Mouse (Mus musculus) urinary bladder, postnatal 25 days (tissue): ENCODE measurements around the gene Car10.

Source experiments
- DNase-seq: peaks from one replicate; pipeline ENCODE4 v3.0.0; 2022; ENCODE audit warnings: low spot score

The Car10 gene

GRCm38 (mm10) chr11:93581326-93581725 lies 483.5 kb downstream of the Car10 start:
- no peak for DNase-seq

GRCm38 (mm10) chr11:93587788-93588187 lies 490.0 kb downstream of the Car10 start:
- no peak for DNase-seq

DNA sequence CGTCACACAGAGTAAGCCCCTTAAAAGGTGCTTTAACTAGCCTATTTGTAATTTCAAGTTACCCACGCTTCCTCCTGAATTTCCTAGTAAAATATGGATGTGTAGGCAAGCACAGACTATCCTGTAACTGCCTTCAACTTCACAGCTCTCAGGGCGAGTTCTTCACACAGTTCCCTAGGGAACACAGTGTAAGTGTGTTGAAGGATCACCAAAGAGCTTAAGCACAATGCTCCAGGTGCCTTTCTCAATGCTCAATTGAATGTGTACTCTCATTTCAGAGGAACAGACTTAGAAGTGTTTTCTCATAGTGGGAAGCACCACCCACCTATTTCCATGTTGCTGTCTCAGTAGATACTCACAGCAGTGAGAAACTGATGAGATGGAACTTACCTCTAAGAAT lies 492.8 kb downstream of the Car10 start:
- DNase-seq: no peak

DNA sequence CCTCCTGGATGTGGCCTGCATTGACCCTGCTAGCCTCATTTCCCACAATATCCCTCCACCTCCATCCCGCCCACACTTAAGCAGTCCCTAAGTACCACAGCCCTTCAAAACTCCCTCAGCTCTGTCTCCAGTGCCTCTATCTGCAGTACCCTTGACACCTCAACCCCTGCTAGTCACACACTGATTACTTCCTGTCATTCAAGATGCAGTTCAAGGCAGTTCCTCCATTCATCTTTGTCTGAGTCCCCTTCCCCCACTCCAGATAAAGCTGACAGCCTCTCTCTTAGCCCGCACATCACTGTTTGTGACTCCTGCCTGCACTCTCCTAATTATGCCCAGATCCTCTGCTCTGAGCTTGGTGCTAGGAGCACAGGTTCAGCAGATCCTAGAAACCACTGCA lies 496.2 kb downstream of the Car10 start:
- no peak for DNase-seq

DNA sequence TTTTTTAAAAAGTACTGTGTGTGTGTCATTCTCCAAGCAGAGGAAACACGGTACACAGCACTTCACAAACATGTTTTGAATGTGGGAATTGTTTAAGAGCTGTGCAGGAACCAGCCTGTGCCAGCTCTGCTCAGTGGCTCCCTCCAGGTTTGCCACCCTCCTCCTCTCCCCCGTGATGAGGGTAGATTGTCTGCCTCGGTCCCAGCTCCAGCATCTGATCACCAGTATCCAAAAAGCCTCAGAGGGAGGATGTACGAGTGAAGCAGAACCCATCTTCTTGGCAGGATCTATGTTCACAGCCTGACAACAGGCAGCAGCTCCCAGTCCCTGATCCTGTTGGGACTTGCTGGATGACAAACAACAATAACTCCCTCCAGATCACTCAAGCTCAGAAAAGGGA lies 500.3 kb downstream of the Car10 start:
- DNase-seq: no peak

- DNase-seq: no peak
Measured at GRCm38 (mm10) chr11:93599755-93600154, 501.9 kb downstream of the Car10 start.

DNA sequence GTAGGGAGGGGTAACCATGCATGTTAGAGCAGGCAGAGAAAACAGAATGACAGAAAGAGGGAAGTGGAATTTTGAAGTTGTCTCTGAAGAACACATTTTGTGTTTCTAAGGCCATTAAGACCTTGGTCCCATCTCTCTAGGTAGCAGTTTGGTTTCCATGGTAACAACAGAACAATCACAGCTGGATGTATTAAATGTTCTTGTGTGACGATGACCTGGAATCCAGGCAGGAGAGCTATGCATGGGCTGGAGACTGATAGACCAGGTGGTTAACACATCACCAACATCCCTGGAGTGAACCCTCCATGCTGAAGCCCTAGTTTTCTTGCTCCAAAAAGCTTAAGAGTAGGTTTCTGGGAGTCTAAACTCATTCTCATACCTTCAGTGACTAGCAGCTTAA lies 505.7 kb downstream of the Car10 start:
- DNase-seq: no peak

DNA sequence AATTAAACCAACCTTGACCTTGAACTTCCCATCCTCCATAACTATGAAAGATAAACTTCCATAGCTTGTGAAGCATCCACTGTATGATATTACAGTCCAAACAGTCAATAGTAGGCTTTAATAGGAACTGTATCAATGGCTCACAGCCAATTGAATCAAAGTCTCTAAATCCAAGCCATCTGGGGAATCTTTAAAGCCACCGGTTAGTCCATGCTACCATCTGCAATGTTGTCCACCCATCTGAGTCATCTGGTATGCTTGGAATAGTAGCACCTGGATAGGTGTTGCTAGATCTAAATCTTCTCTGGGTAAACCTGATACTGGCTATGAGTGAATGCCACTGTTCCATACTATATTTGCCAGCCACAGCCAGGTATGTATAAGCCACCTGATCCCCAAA lies 509.3 kb downstream of the Car10 start:
- no peak for DNase-seq

GRCm38 (mm10) chr11:93608716-93609115 lies 510.9 kb downstream of the Car10 start:
- DNase-seq: no peak

GRCm38 (mm10) chr11:93612071-93612470 lies 514.2 kb downstream of the Car10 start:
- no peak for DNase-seq

GRCm38 (mm10) chr11:93614851-93615250 lies 517.0 kb downstream of the Car10 start:
- DNase-seq: no peak

DNA sequence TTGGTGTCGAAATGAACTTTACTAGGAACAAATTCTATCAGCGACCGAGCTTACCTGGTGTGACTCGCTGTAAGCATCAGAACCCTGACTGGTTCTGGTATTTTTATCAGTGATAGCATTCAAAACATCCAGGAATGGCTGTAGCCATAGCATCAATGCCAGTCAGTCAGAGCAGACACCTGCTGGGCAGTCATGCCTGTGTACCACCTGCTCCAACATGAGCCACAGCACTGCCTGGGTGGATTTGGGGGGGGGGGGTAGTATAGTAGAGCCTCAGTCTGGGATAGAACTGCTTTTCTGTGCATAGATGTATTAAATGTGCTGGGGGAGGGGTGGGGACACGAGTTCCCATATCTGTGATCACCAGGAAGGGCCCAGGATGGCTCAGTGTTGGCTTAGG lies 525.8 kb downstream of the Car10 start:
- DNase-seq: no peak

DNA sequence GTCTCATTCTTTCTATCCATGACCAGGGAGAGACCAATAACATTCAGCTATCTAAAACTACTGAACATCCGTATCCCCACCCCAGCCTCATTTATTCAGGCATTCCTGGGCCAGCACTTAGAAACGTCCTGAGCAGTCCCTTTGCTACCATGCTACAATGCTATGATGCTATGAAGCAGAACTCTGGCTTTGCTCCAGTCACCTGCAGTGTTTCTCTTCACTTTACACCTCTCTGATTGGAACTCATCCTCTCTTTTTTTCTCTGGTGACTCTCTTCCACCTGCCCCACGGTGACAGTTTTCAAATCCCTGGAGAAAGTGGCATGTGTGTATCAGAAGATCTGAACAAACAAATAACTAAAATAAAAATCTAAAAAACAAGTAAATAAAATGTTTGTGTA lies 541.6 kb downstream of the Car10 start:
- DNase-seq: no peak

- no peak for DNase-seq
Measured at GRCm38 (mm10) chr11:93640954-93641353, 543.1 kb downstream of the Car10 start.

DNA sequence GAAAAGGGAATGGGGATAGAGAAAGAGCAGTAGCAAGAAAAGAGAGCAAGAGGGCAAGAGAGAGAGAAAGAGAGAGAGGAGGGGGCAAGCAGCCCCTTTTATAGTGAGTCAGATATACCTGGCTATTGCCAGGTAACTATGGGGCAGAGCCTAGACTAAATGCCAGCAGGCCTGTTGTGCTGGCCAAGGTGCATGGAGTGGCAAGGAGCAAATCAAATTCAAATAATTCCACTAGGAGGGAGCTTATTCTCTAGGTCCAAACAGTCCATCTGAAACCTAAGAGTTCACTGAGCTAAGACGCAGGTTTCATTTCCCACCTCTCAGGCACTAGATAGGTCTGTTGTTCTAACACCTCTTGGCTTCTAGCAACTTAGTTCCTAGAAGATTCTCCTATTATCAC lies 544.5 kb downstream of the Car10 start:
- DNase-seq: no peak

DNA sequence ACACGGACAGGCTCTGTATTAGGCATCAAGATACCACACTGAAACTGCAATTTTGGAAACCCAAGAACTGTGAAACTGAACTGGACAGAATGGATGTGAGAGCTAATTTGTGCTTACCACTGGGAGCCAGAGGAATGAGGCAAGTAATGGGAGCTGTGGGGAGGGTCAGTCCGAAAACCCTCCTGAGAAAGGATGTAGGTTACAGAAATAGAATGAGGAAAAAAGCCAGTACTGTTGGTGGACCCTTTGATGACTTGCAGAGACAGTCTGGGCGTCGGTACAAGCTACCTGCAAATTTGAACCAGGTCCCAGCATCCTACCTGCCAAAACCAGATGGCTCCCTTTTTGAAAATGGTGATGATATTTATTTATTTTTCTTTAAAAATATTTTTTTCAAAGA lies 545.2 kb downstream of the Car10 start:
- no peak for DNase-seq

DNA sequence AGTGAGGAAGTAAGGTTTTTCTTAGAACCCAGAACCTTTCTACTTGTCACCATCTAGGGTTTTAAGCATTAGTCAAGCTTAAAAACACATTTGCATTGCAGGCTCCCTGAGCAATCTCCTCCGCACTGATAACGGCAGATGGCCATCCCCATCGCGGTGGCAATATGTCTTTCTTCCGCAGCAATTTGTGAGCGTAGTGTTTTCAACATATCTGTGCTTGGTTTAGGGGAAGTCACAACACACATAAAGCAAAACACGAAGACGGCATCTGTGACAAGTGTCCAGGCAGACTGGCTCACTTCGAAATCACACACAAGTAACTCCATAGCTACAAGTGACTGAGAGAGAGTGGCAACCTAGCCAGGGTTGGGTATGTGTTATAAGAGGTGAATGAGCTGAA lies 545.6 kb downstream of the Car10 start:
- DNase-seq: no peak

DNA sequence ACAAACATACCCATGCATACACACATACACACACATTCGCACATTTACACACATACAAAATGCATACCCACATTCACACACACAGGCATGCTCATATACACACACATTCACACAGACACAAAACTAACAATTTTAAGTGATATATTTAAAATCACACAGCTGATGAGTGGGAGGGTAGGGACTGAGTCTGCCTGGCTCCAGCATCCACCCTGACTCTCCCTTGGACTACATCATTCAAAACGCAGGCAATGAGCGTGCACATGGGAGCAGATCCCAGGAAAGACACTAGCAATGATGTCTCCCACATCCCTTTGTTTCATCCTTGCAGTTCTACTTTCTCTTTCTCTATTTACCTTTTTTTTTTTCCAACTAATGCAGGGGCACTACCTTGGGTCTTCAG lies 548.4 kb downstream of the Car10 start:
- DNase-seq: no peak
